Mouse (Mus musculus) splenic B cell, adult 2 months (primary cell): ENCODE data around the gene Nup214.

ENCODE experiments used
- DNase-seq: peaks from one replicate; pipeline ENCODE4 v3.0.0-alpha.2; 2011; ENCODE audit warnings: low read depth, low spot score
- H3K27me3 ChIP-seq: 2 replicates; pipeline ENCODE4 v1.6.1; 2012; ENCODE audit warnings: mild to moderate bottlenecking, low read length, moderate library complexity, mixed read lengths; ENCODE audit not compliant: control insufficient read depth, poor library complexity, insufficient read depth, severe bottlenecking
- H3K36me3 ChIP-seq: 2 replicates; pipeline ENCODE4 v1.6.1; 2012; ENCODE audit warnings: mild to moderate bottlenecking, low read length, moderate library complexity, mixed read lengths; ENCODE audit not compliant: control insufficient read depth, poor library complexity, insufficient read depth, severe bottlenecking

Nup214 gene

GRCm38 (mm10) chr2:31974141-31974808 lies at the start of gene Nup214:
Gene Nup214, plus strand, starts transcription at chr2:31974436.
- Histone ChIP-seq H3K36me3 (peaks cover 4% of the 10 kb centered on the region), H3K27me3 (no peaks in the 10 kb centered on the region)
- peak; percentile 99 for DNase-seq

GRCm38 (mm10) chr2:31924811-31925210 lies 49.4 kb upstream of the Nup214 start:
- Histone ChIP-seq H3K36me3 (no peaks in the 10 kb centered on the region), H3K27me3 (no peaks in the 10 kb centered on the region)
- no peak for DNase-seq

- no peaks in the 10 kb centered on the region for H3K36me3 ChIP-seq
- H3K27me3 ChIP-seq = no peaks in the 10 kb centered on the region
- no peak for DNase-seq
Measured at GRCm38 (mm10) chr2:31925936-31926335, 48.3 kb upstream of the Nup214 start.

GRCm38 (mm10) chr2:31929664-31930063 lies 44.6 kb upstream of the Nup214 start:
- no peak for DNase-seq
- H3K27me3 ChIP-seq = no peaks in the 10 kb centered on the region
- no peaks in the 10 kb centered on the region for H3K36me3 ChIP-seq

- Histone ChIP-seq H3K36me3 (no peaks in the 10 kb centered on the region), H3K27me3 (no peaks in the 10 kb centered on the region)
- DNase-seq = no peak
Measured at GRCm38 (mm10) chr2:31934551-31934950, 39.7 kb upstream of the Nup214 start.

- Histone ChIP-seq H3K36me3 (no peaks in the 10 kb centered on the region), H3K27me3 (no peaks in the 10 kb centered on the region)
- no peak for DNase-seq
Measured at GRCm38 (mm10) chr2:31935054-31935453, 39.2 kb upstream of the Nup214 start.

- Histone ChIP-seq H3K36me3 (no peaks in the 10 kb centered on the region), H3K27me3 (no peaks in the 10 kb centered on the region)
- no peak for DNase-seq
Measured at GRCm38 (mm10) chr2:31938298-31938697, 35.9 kb upstream of the Nup214 start.

GRCm38 (mm10) chr2:31943011-31943410 lies 31.2 kb upstream of the Nup214 start:
- H3K27me3 ChIP-seq = no peaks in the 10 kb centered on the region
- DNase-seq = no peak
- H3K36me3 ChIP-seq = no peaks in the 10 kb centered on the region

GRCm38 (mm10) chr2:31945580-31945979 lies 28.7 kb upstream of the Nup214 start:
- Histone ChIP-seq H3K36me3 (no peaks in the 10 kb centered on the region), H3K27me3 (no peaks in the 10 kb centered on the region)
- no peak for DNase-seq

- Histone ChIP-seq H3K36me3 (no peaks in the 10 kb centered on the region), H3K27me3 (no peaks in the 10 kb centered on the region)
- no peak for DNase-seq
Measured at GRCm38 (mm10) chr2:31948392-31948791, 25.8 kb upstream of the Nup214 start.

GRCm38 (mm10) chr2:31948801-31949200 lies 25.4 kb upstream of the Nup214 start:
- no peak for DNase-seq
- Histone ChIP-seq H3K36me3 (no peaks in the 10 kb centered on the region), H3K27me3 (no peaks in the 10 kb centered on the region)

- Histone ChIP-seq H3K27me3 (no peaks in the 10 kb centered on the region), H3K36me3 (no peaks in the 10 kb centered on the region)
- peak; percentile 39 for DNase-seq
Measured at GRCm38 (mm10) chr2:31950058-31950871, 24.0 kb upstream of the Nup214 start, which contains the start of gene Aif1l. Gene Aif1l, plus strand, starts transcription at chr2:31950139.

- no peaks in the 10 kb centered on the region for H3K36me3 ChIP-seq
- no peaks in the 10 kb centered on the region for H3K27me3 ChIP-seq
- no peak for DNase-seq
Measured at GRCm38 (mm10) chr2:31950966-31951365, 23.3 kb upstream of the Nup214 start.

GRCm38 (mm10) chr2:31952236-31952635 lies 22.0 kb upstream of the Nup214 start:
- Histone ChIP-seq H3K27me3 (no peaks in the 10 kb centered on the region), H3K36me3 (no peaks in the 10 kb centered on the region)
- DNase-seq = no peak

GRCm38 (mm10) chr2:31952725-31953124 lies 21.5 kb upstream of the Nup214 start:
- no peak for DNase-seq
- no peaks in the 10 kb centered on the region for H3K36me3 ChIP-seq
- H3K27me3 ChIP-seq = no peaks in the 10 kb centered on the region
